Mouse (Mus musculus) ES-E14 (cell line): ENCODE results near the gene Pebp1.

ENCODE experiments used
- HCFC1 ChIP-seq: IDR thresholded peaks from 2 replicates; pipeline ENCODE4 v1.6.1; 2012; ENCODE audit warnings: low read length, inconsistent platforms, borderline replicate concordance; ENCODE audit not compliant: insufficient read depth
- MAFK ChIP-seq: IDR thresholded peaks from 2 replicates; pipeline ENCODE4 v1.6.1; 2014; ENCODE audit warnings: mild to moderate bottlenecking, low read depth, low read length, inconsistent platforms; ENCODE audit not compliant: insufficient read depth
- ZC3H11A ChIP-seq: IDR thresholded peaks from 2 replicates; pipeline ENCODE4 v1.6.1; 2012; ENCODE audit warnings: low read depth, mild to moderate bottlenecking, inconsistent platforms, low read length, borderline replicate concordance
- ZNF384 ChIP-seq: IDR thresholded peaks from 2 replicates; pipeline ENCODE4 v1.6.1; 2012; ENCODE audit warnings: low read depth, low read length, inconsistent platforms

- TF ChIP-seq ZC3H11A: no peak
- TF ChIP-seq ZNF384: no peak
- TF ChIP-seq MAFK: no peak
- TF ChIP-seq HCFC1: no peak
Observed at GRCm38 (mm10) chr5:117277784-117278183, 9.6 kb downstream of the Pebp1 start.
